Mouse (Mus musculus): ENCODE results near the gene Olfr38.

- no peak for TF ChIP-seq CTCF (IDR thresholded peaks at IDR 0.05; ENCODE audit: borderline replicate concordance, insufficient read depth, low read depth, low read length)
- TF ChIP-seq POLR2A (IDR thresholded peaks at IDR 0.05; ENCODE audit: borderline replicate concordance, insufficient read depth, low read length): no peak
Observed at GRCm38 (mm10) chr6:42777066-42777465, 20.9 kb downstream of the Olfr38 start.
